Mouse (Mus musculus): ENCODE measurements around the gene Pdcd4.
A peak's percentile ranks its signal among the peaks of the same experiment; 100 is the strongest.
"Not testable (repeated sequence)": the region's sequence is repeated elsewhere in the genome, so short reads cannot be mapped to it uniquely, and the experiment has no call there.

Gene Pdcd4

DNA sequence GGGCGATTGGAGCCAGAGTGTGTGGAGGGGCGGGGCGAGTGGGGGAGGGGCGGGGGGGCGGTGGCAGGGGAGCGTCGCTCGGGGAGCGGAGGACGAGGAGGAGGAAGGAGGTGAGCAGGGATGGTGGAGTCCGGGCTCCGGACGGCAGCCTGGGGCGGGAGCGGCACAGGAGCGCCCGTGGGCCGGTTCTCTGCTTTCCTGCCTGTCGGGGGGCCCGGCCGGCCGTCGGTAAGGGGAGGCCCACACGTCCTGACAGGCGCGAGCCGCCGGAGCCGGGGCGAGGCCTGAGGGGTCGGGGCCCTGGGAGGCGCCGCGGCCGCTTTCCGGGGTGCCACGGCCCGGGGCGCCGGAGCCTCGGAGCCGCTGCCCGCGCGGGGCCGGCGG lies 52.7 kb downstream of the Pdcd4 start:
- no peak for DNase-seq (ENCODE audit: low spot score in 2 of 2)

DNA sequence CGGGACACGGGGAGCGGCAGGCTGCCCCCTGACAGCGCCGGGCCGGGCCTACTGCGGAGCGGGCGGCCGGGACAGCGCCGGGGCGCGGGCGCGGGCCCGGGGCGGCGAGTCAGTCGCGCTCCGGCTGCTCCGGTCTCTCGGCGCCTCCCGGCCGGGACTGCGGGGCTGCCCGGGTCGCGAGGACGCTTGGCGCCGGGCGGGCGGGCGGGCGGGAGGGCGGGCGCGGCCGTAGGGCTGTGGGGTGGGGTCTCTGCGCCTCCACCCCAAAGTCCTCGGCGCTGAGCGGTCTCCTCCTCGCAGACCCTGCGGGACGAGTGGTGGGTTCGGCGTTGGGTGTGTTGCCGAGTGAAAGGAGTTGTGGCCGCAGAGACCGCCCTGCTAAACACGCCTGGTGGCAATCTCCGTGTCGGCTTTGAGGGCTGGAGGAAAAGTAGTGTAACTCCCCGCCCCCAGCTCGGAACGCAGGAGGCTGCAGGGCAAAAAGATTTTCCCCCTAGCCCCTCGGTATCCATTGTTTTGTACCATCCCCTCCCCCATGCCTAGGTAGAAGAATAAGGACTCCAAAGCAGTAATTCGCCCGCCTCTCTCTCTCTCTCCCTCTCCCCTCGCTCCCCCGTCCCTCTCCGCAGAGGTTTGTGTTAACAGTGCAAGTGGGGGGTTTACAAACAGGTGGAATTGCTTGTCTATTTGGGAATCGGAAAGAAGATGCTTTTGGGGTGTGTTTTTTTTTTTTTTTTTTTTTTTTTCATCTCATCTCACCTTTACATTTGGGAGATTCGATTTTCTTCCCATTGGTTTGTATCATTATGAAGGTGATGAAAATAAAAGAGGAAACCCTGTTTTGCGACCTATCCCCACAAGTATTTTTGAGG lies 53.4 kb downstream of the Pdcd4 start:
- DNase-seq (ENCODE audit: low spot score in 2 of 2): peak; percentile 43 to 47

DNA sequence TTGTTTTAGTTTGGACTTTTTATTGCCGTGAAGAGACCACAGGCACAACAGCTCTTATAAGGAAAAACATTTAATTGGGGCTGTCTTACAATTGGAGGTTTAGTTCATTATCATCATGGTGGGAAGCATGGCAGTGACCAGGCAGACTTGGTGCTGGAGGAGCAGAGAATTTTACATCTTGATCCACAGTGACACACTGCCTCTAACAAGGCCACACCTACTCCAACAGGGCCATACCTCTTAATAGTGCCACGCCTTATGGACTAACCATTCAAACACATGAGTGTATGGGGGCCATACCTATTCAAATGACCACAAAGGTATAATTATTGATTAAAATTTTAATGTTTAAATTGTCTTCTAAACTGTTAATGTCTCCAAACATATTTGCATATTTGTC lies 65.5 kb downstream of the Pdcd4 start:
- DNase-seq (ENCODE audit: low spot score in 2 of 2): no peak

DNA sequence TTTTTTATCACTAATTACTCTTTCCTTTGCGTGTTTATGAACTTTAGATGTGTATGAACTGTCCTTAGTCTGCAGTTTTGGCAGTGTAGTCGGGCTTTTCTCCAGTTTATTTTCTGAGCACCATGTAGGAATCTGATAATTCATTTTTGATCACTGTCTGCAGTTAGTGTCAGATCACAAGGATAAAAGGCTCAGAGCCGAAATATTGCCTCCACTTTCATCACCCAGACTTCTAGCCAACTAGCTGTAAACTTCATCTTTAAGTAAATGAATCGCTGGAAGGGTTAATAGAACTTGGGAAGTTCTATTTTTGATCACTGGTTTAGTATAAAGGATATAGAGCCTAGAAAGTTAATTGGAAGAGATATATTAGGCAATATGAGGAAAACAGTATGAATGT lies 70.5 kb downstream of the Pdcd4 start:
- no peak for DNase-seq (ENCODE audit: low spot score in 2 of 2)

DNA sequence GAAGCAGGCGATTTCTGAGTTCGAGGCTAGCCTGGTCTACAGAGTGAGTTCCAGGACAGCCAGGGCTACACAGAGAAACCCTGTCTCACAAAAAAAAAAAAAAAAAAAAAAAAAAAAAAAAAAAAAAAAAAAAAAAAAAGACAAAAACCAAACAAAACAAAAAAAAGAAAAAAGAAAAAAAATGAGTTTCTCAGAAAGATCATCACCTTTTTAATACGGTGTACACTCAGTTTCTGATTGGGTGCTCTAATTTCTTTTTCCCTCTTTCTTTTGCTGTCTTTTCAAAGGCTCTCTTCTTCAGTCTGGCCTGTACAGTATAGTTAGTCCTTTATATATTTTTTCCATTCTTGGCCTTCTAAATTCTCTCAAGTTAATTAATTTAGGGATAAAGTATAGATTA lies 72.3 kb downstream of the Pdcd4 start:
- DNase-seq (ENCODE audit: low spot score in 2 of 2): not testable (repeated sequence)

DNA sequence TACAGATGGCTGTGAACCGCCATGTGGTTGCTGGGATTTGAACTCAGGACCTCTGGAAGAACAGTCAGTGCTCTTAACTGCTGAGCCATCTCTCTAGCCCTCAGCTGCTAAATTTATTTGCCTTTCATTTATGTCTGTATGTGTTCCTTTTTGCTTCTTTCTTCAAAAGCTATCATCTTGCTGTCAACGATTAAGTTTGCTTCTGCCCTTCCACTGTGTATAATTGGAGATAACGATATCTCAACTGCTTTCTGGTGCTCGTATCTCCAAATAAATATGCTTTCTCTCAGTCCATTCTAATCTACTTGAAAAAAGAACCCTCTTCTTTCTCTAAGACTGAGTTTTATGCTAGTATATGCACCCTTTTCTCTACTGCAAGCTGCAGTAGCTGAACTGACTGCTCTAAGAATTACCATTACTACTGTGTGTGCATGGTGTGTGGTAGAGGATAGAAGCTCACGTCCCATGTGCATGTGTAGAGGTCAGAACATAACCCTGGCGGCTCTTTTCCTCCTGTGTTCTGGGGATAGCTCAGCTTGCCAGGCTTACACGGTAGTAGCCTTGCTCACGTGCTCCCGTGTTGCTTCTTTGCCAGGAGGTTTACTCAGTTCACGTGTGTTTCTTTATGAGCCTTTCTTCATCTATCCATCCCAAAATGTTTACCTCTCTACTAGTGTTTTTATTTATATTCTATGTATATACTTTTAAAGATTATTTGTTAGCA lies 73.0 kb downstream of the Pdcd4 start:
- no peak for DNase-seq (ENCODE audit: low spot score in 2 of 2)

DNA sequence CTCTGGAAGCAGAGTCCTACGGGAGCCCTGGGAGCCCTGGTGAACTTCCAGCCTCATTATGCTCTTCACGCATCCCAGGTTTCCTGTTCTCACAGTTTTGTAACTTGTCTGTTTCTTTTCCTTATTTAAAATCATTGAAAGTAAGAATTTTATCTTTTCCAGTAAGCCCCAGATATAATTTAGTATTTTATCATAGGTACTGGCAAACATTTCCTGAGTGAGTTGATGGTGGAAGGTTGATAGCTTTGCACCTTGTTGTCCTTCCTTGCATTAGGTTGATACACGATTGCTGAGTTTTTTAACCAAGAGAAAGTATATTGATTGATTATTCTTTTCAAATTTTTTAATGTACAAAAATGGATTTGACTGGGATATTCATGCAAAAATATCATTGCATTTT lies 77.2 kb downstream of the Pdcd4 start:
- no peak for DNase-seq (ENCODE audit: low spot score in 2 of 2)

DNA sequence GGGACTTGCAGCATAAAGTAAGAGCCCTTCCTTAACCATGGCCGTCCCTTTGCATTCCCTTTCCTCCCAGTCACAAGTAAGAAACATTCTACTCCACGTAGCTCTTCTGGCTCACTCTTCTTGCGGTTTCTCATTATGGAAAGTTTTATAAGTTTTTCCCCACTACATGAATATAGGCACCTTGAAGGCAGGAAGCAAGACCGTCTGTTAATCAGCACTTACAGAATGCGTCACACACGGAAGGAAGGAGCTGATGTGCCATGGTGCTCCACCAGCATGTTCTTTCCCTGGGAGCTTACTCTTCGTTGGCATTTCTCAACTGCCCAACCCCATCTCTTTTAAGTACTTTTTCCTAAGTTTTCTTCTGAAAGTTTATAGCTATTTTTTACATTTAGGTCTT lies 79.9 kb downstream of the Pdcd4 start:
- no peak for DNase-seq (ENCODE audit: low spot score in 2 of 2)

DNA sequence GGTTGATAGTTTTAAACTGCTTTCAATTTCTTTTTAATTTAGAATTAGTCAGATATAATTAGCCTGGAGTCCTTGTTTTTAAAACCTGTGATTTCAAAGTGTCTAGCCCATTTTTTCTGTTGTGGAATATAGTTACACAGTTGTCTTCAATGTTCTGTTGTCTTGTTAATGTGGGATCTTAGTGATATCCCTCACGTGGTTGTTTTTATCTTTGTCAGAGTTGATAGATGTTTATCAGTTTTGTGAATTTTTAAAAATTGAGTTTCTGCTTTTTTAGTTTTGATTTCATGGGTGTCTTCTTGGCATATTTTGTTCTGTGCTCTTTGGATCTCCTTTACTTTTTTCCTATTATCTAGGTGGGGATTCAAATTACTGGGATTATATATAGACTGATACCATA lies 81.6 kb downstream of the Pdcd4 start:
- DNase-seq (ENCODE audit: low spot score in 2 of 2): no peak
